Mouse (Mus musculus) layer of hippocampus, adult 9-11 months (tissue): ENCODE results near the gene Evpl.

Experiments
- DNase-seq: peaks from one replicate; pipeline ENCODE4 v3.0.0; 2022

The Evpl gene

GRCm38 (mm10) chr11:116255090-116255981 lies 17.5 kb upstream of the Evpl start:
- DNase-seq: no peak

- no peak for DNase-seq
These were observed 16.8 kb upstream of the Evpl start for GRCm38 (mm10) chr11:116254627-116255026.

- no peak for DNase-seq
These were observed 15.3 kb upstream of the Evpl start for GRCm38 (mm10) chr11:116253076-116253600.

- no peak for DNase-seq
These were observed 13.0 kb upstream of the Evpl start for GRCm38 (mm10) chr11:116250898-116251297.

GRCm38 (mm10) chr11:116247502-116248222 lies 9.8 kb upstream of the Evpl start:
- no peak for DNase-seq

GRCm38 (mm10) chr11:116245616-116246015 lies 7.7 kb upstream of the Evpl start:
- DNase-seq: no peak

- no peak for DNase-seq
These were observed 6.7 kb upstream of the Evpl start for GRCm38 (mm10) chr11:116244580-116244979.

- no peak for DNase-seq
These were observed 3.9 kb upstream of the Evpl start for GRCm38 (mm10) chr11:116241744-116242235.

- no peak for DNase-seq
These were observed 1.9 kb upstream of the Evpl start for GRCm38 (mm10) chr11:116239797-116240196.

- DNase-seq: no peak
These were observed 3.0 kb downstream of the Evpl start for GRCm38 (mm10) chr11:116234901-116235300.

- DNase-seq: no peak
These were observed 5.5 kb downstream of the Evpl start for GRCm38 (mm10) chr11:116232427-116232826.

- no peak for DNase-seq
These were observed 9.2 kb downstream of the Evpl start for GRCm38 (mm10) chr11:116228699-116229098.

GRCm38 (mm10) chr11:116226414-116226813 lies 11.5 kb downstream of the Evpl start:
- peak; percentile 37 for DNase-seq

- DNase-seq: no peak
These were observed 15.2 kb downstream of the Evpl start for GRCm38 (mm10) chr11:116222740-116223059.

GRCm38 (mm10) chr11:116221931-116222739 lies 15.7 kb downstream of the Evpl start:
- DNase-seq: no peak

GRCm38 (mm10) chr11:116219885-116220284 lies 18.0 kb downstream of the Evpl start:
- DNase-seq: no peak

- peak; percentile 91 for DNase-seq
These were observed 19.0 kb downstream of the Evpl start for GRCm38 (mm10) chr11:116218737-116219400.

GRCm38 (mm10) chr11:116218263-116218662 lies 19.6 kb downstream of the Evpl start:
- no peak for DNase-seq

GRCm38 (mm10) chr11:116216549-116216948 lies 21.3 kb downstream of the Evpl start:
- DNase-seq: no peak

- no peak for DNase-seq
These were observed 21.9 kb downstream of the Evpl start for GRCm38 (mm10) chr11:116215991-116216390.

- DNase-seq: no peak
These were observed 22.7 kb downstream of the Evpl start for GRCm38 (mm10) chr11:116215181-116215580.

- DNase-seq: no peak
These were observed 23.9 kb downstream of the Evpl start for GRCm38 (mm10) chr11:116213877-116214510.
